Mouse (Mus musculus): ENCODE results near the gene Slc25a45. TPM values are rescaled to one million over a fixed set of nuclear protein-coding genes. Genes with fewer than 3 reads are reported as not detected.

Slc25a45 gene
- total and polyA plus RNA-seq, 2 experiments from 2014 or later: 1.8 to 6.0 TPM

- H3K27ac ChIP-seq: no peak overlapping the region
- H3K9ac ChIP-seq (replicated peaks; ENCODE audit: low read length): no peak overlapping the region; the same call in 1 of the 2 replicates
- WGBS: 87% methylated on average over 9 of the region's 9 CpGs
- H3K4me2 ChIP-seq (ENCODE audit: low read depth, low read length): no peak overlapping the region
- no peaks in the 10 kb centered on the region for H3K9me3 ChIP-seq (ENCODE audit: low read length)
- H3K36me3 ChIP-seq (ENCODE audit: insufficient read depth, low read length): no peaks in the 10 kb centered on the region
- H3K4me1 ChIP-seq (ENCODE audit: insufficient read depth, low read length): peaks cover 11% of the 10 kb centered on the region
- ATAC-seq (no peak), DNase-seq (ENCODE audit: low spot score) (no peak)
- no peak overlapping the region for H3K4me3 ChIP-seq (ENCODE audit: low read length)
- no peak for TF ChIP-seq CTCF (IDR thresholded peaks at IDR 0.05; ENCODE audit: low read depth)
- no peaks in the 10 kb centered on the region for H3K27me3 ChIP-seq (ENCODE audit: insufficient read depth, low read length)
Measured at GRCm38 (mm10) chr19:5840890-5841388, 36.7 kb upstream of the Slc25a45 start.

GRCm38 (mm10) chr19:5841389-5841946 is 36.1 kb upstream of the Slc25a45 start:
- Histone ChIP-seq H3K4me2 (ENCODE audit: low read depth, low read length) (no peak overlapping the region), H3K4me1 (ENCODE audit: insufficient read depth, low read length) (peaks cover 11% of the 10 kb centered on the region), H3K9ac (replicated peaks; ENCODE audit: low read length) (no peak overlapping the region; the same call in 1 of the 2 replicates), H3K9me3 (ENCODE audit: low read length) (no peaks in the 10 kb centered on the region), H3K4me3 (ENCODE audit: low read length) (no peak overlapping the region), H3K27me3 (ENCODE audit: insufficient read depth, low read length) (no peaks in the 10 kb centered on the region), H3K27ac (no peak overlapping the region), H3K36me3 (ENCODE audit: insufficient read depth, low read length) (no peaks in the 10 kb centered on the region)
- WGBS: 46% methylated on average over 4 of the region's 4 CpGs
- no peak for DNase-seq (ENCODE audit: low spot score)
- ATAC-seq: no peak
- TF ChIP-seq CTCF (IDR thresholded peaks at IDR 0.05; ENCODE audit: low read depth): no peak

GRCm38 (mm10) chr19:5841999-5842784 is 35.4 kb upstream of the Slc25a45 start:
- Histone ChIP-seq H3K27me3 (ENCODE audit: insufficient read depth, low read length) (no peaks in the 10 kb centered on the region), H3K4me1 (ENCODE audit: insufficient read depth, low read length) (peaks cover 12% of the 10 kb centered on the region), H3K9ac (replicated peaks; ENCODE audit: low read length) (0 out of 2 replicates have a peak overlapping the region, but pooled peaks have one; percentile 7), H3K36me3 (ENCODE audit: insufficient read depth, low read length) (no peaks in the 10 kb centered on the region), H3K4me2 (ENCODE audit: low read depth, low read length) (peak overlapping the region; percentile 60), H3K27ac (peak overlapping the region; percentile 17; the same call in 1 of the 2 replicates), H3K9me3 (ENCODE audit: low read length) (no peaks in the 10 kb centered on the region), H3K4me3 (ENCODE audit: low read length) (no peak overlapping the region)
- no peak for ATAC-seq
- TF ChIP-seq CTCF (IDR thresholded peaks at IDR 0.05; ENCODE audit: low read depth): no peak
- 46% methylated on average over 5 of the region's 5 CpGs for WGBS
- DNase-seq (ENCODE audit: low spot score): no peak

- ATAC-seq: no peak
- Histone ChIP-seq H3K36me3 (ENCODE audit: insufficient read depth, low read length) (no peaks in the 10 kb centered on the region), H3K4me3 (ENCODE audit: low read length) (no peak overlapping the region), H3K9me3 (ENCODE audit: low read length) (no peaks in the 10 kb centered on the region), H3K4me2 (ENCODE audit: low read depth, low read length) (peak overlapping the region; percentile 60), H3K9ac (replicated peaks; ENCODE audit: low read length) (no peak overlapping the region), H3K27ac (0 out of 2 replicates have a peak overlapping the region, but pooled peaks have one; percentile 27), H3K4me1 (ENCODE audit: insufficient read depth, low read length) (peaks cover 21% of the 10 kb centered on the region), H3K27me3 (ENCODE audit: insufficient read depth, low read length) (no peaks in the 10 kb centered on the region)
- no peak for TF ChIP-seq CTCF (IDR thresholded peaks at IDR 0.05; ENCODE audit: low read depth)
- DNase-seq (ENCODE audit: low spot score): no peak
- 60% methylated on average over 9 of the region's 9 CpGs for WGBS
Measured at GRCm38 (mm10) chr19:5842785-5843730, 34.5 kb upstream of the Slc25a45 start.

- Histone ChIP-seq H3K9ac (replicated peaks; ENCODE audit: low read length) (no peak overlapping the region), H3K27me3 (ENCODE audit: insufficient read depth, low read length) (no peaks in the 10 kb centered on the region)
Measured at GRCm38 (mm10) chr19:5843781-5844691, 33.6 kb upstream of the Slc25a45 start.

More at GRCm38 (mm10) chr19:5843781-5844691, 33.6 kb upstream of the Slc25a45 start:
- ATAC-seq (no peak), DNase-seq (ENCODE audit: low spot score) (no peak)
- WGBS: 75% methylated on average over 30 of the region's 30 CpGs
- Histone ChIP-seq H3K27ac (peak overlapping the region; percentile 9; the same call in 1 of the 2 replicates), H3K36me3 (ENCODE audit: insufficient read depth, low read length) (no peaks in the 10 kb centered on the region), H3K4me2 (ENCODE audit: low read depth, low read length) (peak overlapping the region; percentile 60), H3K9me3 (ENCODE audit: low read length) (no peaks in the 10 kb centered on the region), H3K4me1 (ENCODE audit: insufficient read depth, low read length) (peaks cover 30% of the 10 kb centered on the region), H3K4me3 (ENCODE audit: low read length) (peak overlapping the region; percentile 8)
- no peak for TF ChIP-seq CTCF (IDR thresholded peaks at IDR 0.05; ENCODE audit: low read depth)

Measured in hindbrain, postnatal 0 days (tissue).